Mouse (Mus musculus) heart, embryonic 16.5 days (tissue): ENCODE data around the gene Zswim3. TPM values are rescaled to one million over a fixed set of nuclear protein-coding genes. Genes with fewer than 3 reads are reported as not detected.
"Not testable (repeated sequence)": the region's sequence is repeated elsewhere in the genome, so short reads cannot be mapped to it uniquely, and the experiment has no call there.

Experiments used
- ATAC-seq: fragments of 200-750 bp; cut with Nextera tagmentation; replicated peaks from 2 replicates; pipeline ENCODE4 v1.8.0; 2017; ENCODE audit warnings: moderate number of reproducible peaks; ENCODE audit not compliant: insufficient read depth, low FRiP score; ENCODE audit errors: extremely low read depth
- H3K27ac ChIP-seq: fragments of 300-500 bp; sonication (generic); 2 replicates; pipeline ENCODE4 v1.5.1; 2014; ENCODE audit warnings: mild to moderate bottlenecking, low read length, control low read depth, moderate library complexity
- H3K27me3 ChIP-seq: fragments of 300-500 bp; sonication (generic); 2 replicates; pipeline ENCODE4 v1.6.1; 2014; ENCODE audit warnings: low read length, mixed read lengths; ENCODE audit not compliant: control insufficient read depth, insufficient read depth
- H3K36me3 ChIP-seq: fragments of 300-500 bp; sonication (generic); 2 replicates; pipeline ENCODE4 v1.6.1; 2014; ENCODE audit not compliant: control insufficient read depth, insufficient read depth
- H3K4me1 ChIP-seq: fragments of 300-500 bp; sonication (generic); 2 replicates; pipeline ENCODE4 v1.6.1; 2014; ENCODE audit warnings: low read length, mixed read lengths; ENCODE audit not compliant: control insufficient read depth, insufficient read depth
- H3K4me2 ChIP-seq: fragments of 300-500 bp; sonication (generic); 2 replicates; pipeline ENCODE4 v1.6.1; 2014; ENCODE audit warnings: low read depth, mild to moderate bottlenecking, control low read depth, low read length
- H3K4me3 ChIP-seq: fragments of 300-500 bp; sonication (generic); 2 replicates; pipeline ENCODE4 v1.5.1; 2014; ENCODE audit warnings: mild to moderate bottlenecking, control low read depth, low read length
- H3K9ac ChIP-seq: fragments of 300-500 bp; sonication (generic); 2 replicates; pipeline ENCODE4 v1.6.1; 2014; ENCODE audit warnings: low read length, control low read depth
- H3K9me3 ChIP-seq: fragments of 300-500 bp; sonication (generic); replicated peaks from 2 replicates; pipeline ENCODE4 v1.6.1; 2016; ENCODE audit warnings: low read length; ENCODE audit not compliant: control insufficient read depth
- WGBS: fragments of 180-500 bp; shearing (Covaris S2); extraction: QIAGEN DNeasy Blood & Tissue Kit; methylation state at CpG from one replicate; pipeline ENCODE4 v1.1.7; 2014; 5-methylcytosine and 5-hydroxymethylcytosine counted together
- polyA plus RNA-seq: library from polyadenylated mRNA; unstranded; fragments of >200 nt; fragmentation: Nextera tagmentation; extraction: Ambion mirVana; gene quantifications from 2 replicates; pipeline ENCODE4 v1.2.1, GENCODE M21; 2015

Zswim3 gene
- polyA plus RNA-seq, 1 experiment from 2014 or later: 6.4 TPM

- Histone ChIP-seq H3K9ac (no peak overlapping the region), H3K4me3 (no peak overlapping the region), H3K4me2 (no peak overlapping the region), H3K4me1 (peaks cover 28% of the 10 kb centered on the region), H3K36me3 (no peaks in the 10 kb centered on the region), H3K27me3 (peaks cover 21% of the 10 kb centered on the region), H3K9me3 (no peaks in the 10 kb centered on the region), H3K27ac (no peak overlapping the region)
- no peak for ATAC-seq
- 66% methylated on average over 9 of the region's 9 CpGs for WGBS
Observed at GRCm38 (mm10) chr2:164859640-164860432, 54.9 kb downstream of the Zswim3 start.

- Histone ChIP-seq H3K27me3 (peaks cover 12% of the 10 kb centered on the region), H3K27ac (no peak overlapping the region), H3K4me1 (peaks cover 28% of the 10 kb centered on the region), H3K4me3 (no peak overlapping the region), H3K9ac (no peak overlapping the region), H3K36me3 (no peaks in the 10 kb centered on the region), H3K4me2 (no peak overlapping the region), H3K9me3 (no peaks in the 10 kb centered on the region)
- ATAC-seq: no peak
- WGBS: 58% methylated on average over 4 of the region's 4 CpGs
Observed at GRCm38 (mm10) chr2:164861094-164861493, 56.2 kb downstream of the Zswim3 start.

- H3K9me3 ChIP-seq: no peaks in the 10 kb centered on the region
- 35% methylated on average over 9 of the region's 9 CpGs for WGBS
- H3K27ac ChIP-seq: peak overlapping the region; percentile 70
- H3K36me3 ChIP-seq: no peaks in the 10 kb centered on the region
- H3K4me2 ChIP-seq: peak overlapping the region; percentile 3; the same call in 1 of the 2 replicates
- H3K4me1 ChIP-seq: peaks cover 31% of the 10 kb centered on the region
- no peak overlapping the region for H3K9ac ChIP-seq
- peaks cover 4% of the 10 kb centered on the region for H3K27me3 ChIP-seq
- no peak overlapping the region for H3K4me3 ChIP-seq
- peak; percentile 38 for ATAC-seq
Observed at GRCm38 (mm10) chr2:164862179-164862861, 57.4 kb downstream of the Zswim3 start.

GRCm38 (mm10) chr2:164863411-164863810, 58.5 kb downstream of the Zswim3 start:
- H3K4me1 ChIP-seq: peaks cover 31% of the 10 kb centered on the region
- not testable (repeated sequence) for H3K9ac ChIP-seq, H3K27me3 ChIP-seq, H3K36me3 ChIP-seq, H3K4me2 ChIP-seq, ATAC-seq, H3K27ac ChIP-seq, H3K9me3 ChIP-seq, H3K4me3 ChIP-seq
- WGBS: 91% methylated on average over 8 of the region's 9 CpGs

- no peak overlapping the region for H3K4me2 ChIP-seq
- no peaks in the 10 kb centered on the region for H3K27me3 ChIP-seq
- 65% methylated on average over 4 of the region's 4 CpGs for WGBS
- H3K4me1 ChIP-seq: peaks cover 31% of the 10 kb centered on the region
- no peak overlapping the region for H3K9ac ChIP-seq
- no peak for ATAC-seq
- no peak overlapping the region for H3K27ac ChIP-seq
- no peaks in the 10 kb centered on the region for H3K36me3 ChIP-seq
- peaks cover 7% of the 10 kb centered on the region for H3K9me3 ChIP-seq
- H3K4me3 ChIP-seq: no peak overlapping the region
Observed at GRCm38 (mm10) chr2:164864593-164864992, 59.7 kb downstream of the Zswim3 start.

- peak; percentile 91 for ATAC-seq
- no peak overlapping the region for H3K4me2 ChIP-seq
Observed at GRCm38 (mm10) chr2:164866741-164867551, 62.0 kb downstream of the Zswim3 start.

GRCm38 (mm10) chr2:164867566-164867965, 62.7 kb downstream of the Zswim3 start:
- Histone ChIP-seq H3K27ac (peak overlapping the region; percentile 90), H3K9ac (no peak overlapping the region), H3K9me3 (peaks cover 7% of the 10 kb centered on the region), H3K4me2 (no peak overlapping the region), H3K4me3 (no peak overlapping the region), H3K4me1 (peaks cover 16% of the 10 kb centered on the region), H3K27me3 (no peaks in the 10 kb centered on the region), H3K36me3 (no peaks in the 10 kb centered on the region)
- ATAC-seq: no peak
- 87% methylated on average over 7 of the region's 7 CpGs for WGBS

More at GRCm38 (mm10) chr2:164866741-164867551, 62.0 kb downstream of the Zswim3 start:
- 16% methylated on average over 16 of the region's 16 CpGs for WGBS
- Histone ChIP-seq H3K27ac (peak overlapping the region; percentile 90), H3K27me3 (no peaks in the 10 kb centered on the region), H3K4me1 (peaks cover 20% of the 10 kb centered on the region), H3K9me3 (peaks cover 7% of the 10 kb centered on the region), H3K4me3 (no peak overlapping the region), H3K36me3 (no peaks in the 10 kb centered on the region), H3K9ac (peak overlapping the region; percentile 39)

- ATAC-seq: no peak
- Histone ChIP-seq H3K4me2 (no peak overlapping the region), H3K27ac (no peak overlapping the region), H3K9me3 (peaks cover 7% of the 10 kb centered on the region), H3K36me3 (no peaks in the 10 kb centered on the region), H3K4me1 (peaks cover 12% of the 10 kb centered on the region), H3K9ac (no peak overlapping the region), H3K27me3 (no peaks in the 10 kb centered on the region), H3K4me3 (no peak overlapping the region)
- 58% methylated on average over 7 of the region's 7 CpGs for WGBS
Observed at GRCm38 (mm10) chr2:164868491-164868890, 63.6 kb downstream of the Zswim3 start.
